Mouse (Mus musculus) heart, adult 2 months (tissue): ENCODE measurements around the gene Vmn1r118.
"Not testable (repeated sequence)": the region's sequence is repeated elsewhere in the genome, so short reads cannot be mapped to it uniquely, and the experiment has no call there.

Source experiments
- CTCF ChIP-seq: fragments of 200-600 bp; IDR thresholded peaks from 2 replicates; pipeline ENCODE4 v1.8.1; 2022; ENCODE audit warnings: antibody characterized with exemption, mild to moderate bottlenecking, moderate library complexity
- EP300 ChIP-seq: fragments of 200-500 bp; IDR thresholded peaks from 2 replicates; pipeline ENCODE4 v1.6.1; 2011; ENCODE audit warnings: low read depth, low read length, control low read depth; ENCODE audit not compliant: insufficient read depth
- POLR2A ChIP-seq: fragments of 200-500 bp; IDR thresholded peaks from 2 replicates; pipeline ENCODE4 v1.6.1; 2011; ENCODE audit warnings: mild to moderate bottlenecking, low read depth, low read length, control low read depth; ENCODE audit not compliant: insufficient read depth

DNA sequence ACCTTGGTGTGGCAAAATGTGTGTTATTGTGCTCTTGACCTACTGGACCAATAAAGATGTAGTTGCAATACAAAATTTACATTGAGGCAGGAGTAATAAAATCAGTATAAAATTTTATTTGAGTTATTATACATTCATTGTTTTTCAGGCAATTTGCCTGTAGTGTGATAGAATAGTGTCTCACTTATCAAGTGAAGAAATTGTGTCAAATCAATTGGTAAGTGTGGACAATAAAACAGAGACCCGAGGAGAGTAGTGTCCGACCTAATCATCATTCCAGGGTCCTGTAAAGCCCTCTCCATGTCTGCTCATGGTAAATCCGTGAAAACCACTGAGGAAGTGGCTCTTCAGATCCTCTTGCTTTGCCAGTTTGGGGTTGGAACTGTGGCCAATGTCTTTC is 40.2 kb downstream of the Vmn1r118 start, which contains the start of gene Vmn1r116:
- TF ChIP-seq CTCF, EP300, POLR2A: not testable (repeated sequence)
